Mouse (Mus musculus): ENCODE measurements around the gene Pbx4. TPM values are rescaled to one million over a fixed set of nuclear protein-coding genes. Genes with fewer than 3 reads are reported as not detected.

Gene Pbx4
- polyA plus RNA-seq, 1 experiment from 2014 or later: 59.7 TPM

DNA sequence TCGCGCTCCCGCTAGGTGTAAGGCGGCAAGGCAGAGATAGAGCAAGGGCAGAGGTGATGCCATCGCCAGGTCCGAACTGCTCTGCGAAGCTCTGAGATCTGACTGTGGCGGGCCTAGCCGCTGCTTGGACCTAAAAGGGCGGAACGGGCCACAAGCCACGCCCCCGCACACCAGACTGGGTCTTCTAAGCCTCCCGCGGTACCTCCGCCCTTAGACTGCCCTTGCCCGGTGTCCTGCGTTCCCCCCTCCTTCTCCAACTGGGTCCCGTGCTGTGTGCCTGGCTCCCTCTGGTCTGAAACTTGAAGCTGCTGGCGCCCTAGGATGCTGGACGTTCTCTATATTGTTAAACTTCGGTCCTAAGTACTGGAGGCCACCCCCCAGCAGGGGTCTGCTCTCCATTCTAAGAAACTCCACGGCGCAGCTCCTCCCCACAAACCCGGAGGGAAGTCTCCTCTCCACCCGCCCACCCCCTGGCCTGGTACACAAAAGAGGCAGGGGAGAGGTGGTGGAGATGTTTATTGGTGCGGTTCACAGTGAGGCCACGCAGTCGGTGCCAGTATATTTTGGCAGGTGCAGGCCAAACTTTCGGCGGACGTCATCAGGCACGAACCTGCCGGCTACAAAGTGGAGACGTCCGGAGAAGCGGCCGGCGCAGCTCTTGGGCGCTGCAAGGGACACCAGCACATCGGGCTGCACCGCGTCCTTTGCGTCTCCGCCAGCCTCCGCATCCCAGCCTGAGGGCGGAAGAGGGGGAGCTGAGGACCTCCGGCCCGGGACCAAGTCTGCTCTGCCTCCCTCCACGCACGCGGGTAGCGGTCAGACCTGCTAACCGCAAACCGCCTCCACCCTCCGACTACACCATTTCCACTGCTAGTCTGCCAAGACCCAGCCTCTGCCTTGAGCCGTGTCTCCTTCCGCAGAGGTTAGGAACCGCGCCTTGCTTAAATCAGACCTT lies 55.3 kb downstream of the Pbx4 start, which contains the start of gene Cilp2:
Gene Cilp2, minus strand, starts transcription at position 399 of the 955 bp plus-strand sequence.
- no peak for ATAC-seq (ENCODE audit: low FRiP score)
- H3K4me2 ChIP-seq (replicated peaks): peak within 1 kb of the TSS; percentile 41
- H3K4me1 ChIP-seq (replicated peaks; ENCODE audit: control insufficient read depth, insufficient read depth, low read length): peaks cover 22% of the 10 kb centered on the region; the same call in 1 of the 2 replicates
- H3K36me3 ChIP-seq (replicated peaks; ENCODE audit: control insufficient read depth, insufficient read depth): peaks cover 3% of the 10 kb centered on the region; the same call in 1 of the 2 replicates
- peaks cover 82% of the 10 kb centered on the region for H3K27me3 ChIP-seq (ENCODE audit: control insufficient read depth, insufficient read depth, low read length)
- H3K9ac ChIP-seq: no peak within 1 kb of the TSS; the same call in 1 of the 2 replicates
- H3K4me3 ChIP-seq (replicated peaks; ENCODE audit: low read length): peak within 1 kb of the TSS; percentile 20
- no peaks in the 10 kb centered on the region for H3K9me3 ChIP-seq (ENCODE audit: control insufficient read depth, low read length)
- DNase-seq (ENCODE audit: low spot score): no peak
- H3K27ac ChIP-seq: no peak within 1 kb of the TSS
- WGBS: under 1% methylated on average over 59 of the region's 60 CpGs

DNA sequence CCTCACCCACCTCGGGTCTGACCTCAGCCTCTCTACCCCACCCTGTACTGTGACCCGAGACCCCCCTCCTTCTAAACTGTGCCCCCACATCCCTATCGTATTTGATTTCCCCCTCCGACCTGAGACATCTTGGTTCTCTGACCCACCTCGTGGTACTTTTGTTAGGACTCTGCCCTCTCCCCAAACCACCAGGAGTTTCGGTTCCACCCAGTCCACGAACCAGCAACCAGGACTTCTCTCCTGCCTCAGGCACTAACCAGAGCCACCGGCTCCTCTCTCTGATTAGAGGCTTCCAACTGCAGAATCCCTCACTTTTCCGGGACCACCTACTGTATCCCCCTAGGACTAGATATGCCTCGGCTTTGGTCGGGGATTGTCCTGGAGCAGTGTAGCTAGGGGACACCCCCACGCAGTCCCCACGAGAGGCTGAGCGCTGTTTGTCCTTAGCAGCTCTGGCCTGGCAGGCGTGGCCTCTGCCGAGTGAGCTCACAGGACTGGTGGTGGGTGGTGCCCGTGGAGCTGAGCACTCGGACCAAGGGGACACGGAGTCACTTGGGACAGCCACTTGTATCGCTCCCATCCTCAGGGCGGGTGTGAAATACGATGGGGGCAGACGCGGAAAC lies 56.1 kb downstream of the Pbx4 start:
- no peak for ATAC-seq (ENCODE audit: low FRiP score)

DNA sequence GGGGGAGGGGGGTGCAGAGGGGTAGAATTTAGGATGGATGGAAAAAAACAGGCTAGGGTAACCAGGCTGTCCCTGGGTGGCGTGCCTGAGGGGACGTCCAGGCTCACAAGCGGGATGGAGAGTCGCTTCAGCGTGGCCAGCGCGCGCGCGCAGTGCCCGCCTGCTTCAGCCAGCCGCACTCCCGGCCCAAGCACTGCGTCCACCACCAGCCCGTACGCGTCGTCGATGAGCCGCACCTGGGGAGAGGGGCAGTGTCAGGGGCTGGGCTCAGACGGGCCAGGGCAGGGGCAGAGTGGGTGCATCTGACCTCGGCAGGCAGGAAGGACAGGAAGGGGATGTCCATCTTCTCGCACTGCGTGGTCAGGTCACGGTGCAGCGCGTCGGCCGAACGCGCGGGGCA lies 56.6 kb downstream of the Pbx4 start:
- Histone ChIP-seq H3K4me1 (replicated peaks; ENCODE audit: control insufficient read depth, insufficient read depth, low read length) (peaks cover 22% of the 10 kb centered on the region; the same call in 1 of the 2 replicates), H3K27ac (no peak overlapping the region), H3K4me3 (replicated peaks; ENCODE audit: low read length) (peak overlapping the region; percentile 20), H3K4me2 (replicated peaks) (peak overlapping the region; percentile 41), H3K27me3 (ENCODE audit: control insufficient read depth, insufficient read depth, low read length) (peaks cover 69% of the 10 kb centered on the region), H3K36me3 (replicated peaks; ENCODE audit: control insufficient read depth, insufficient read depth) (peaks cover 16% of the 10 kb centered on the region), H3K9ac (no peak overlapping the region), H3K9me3 (ENCODE audit: control insufficient read depth, low read length) (no peaks in the 10 kb centered on the region)
- DNase-seq (ENCODE audit: low spot score): no peak
- 4% methylated on average over 32 of the region's 32 CpGs for WGBS
- no peak for ATAC-seq (ENCODE audit: low FRiP score)

More for the DNA sequence above, 56.1 kb downstream of the Pbx4 start:
- Histone ChIP-seq H3K4me3 (replicated peaks; ENCODE audit: low read length) (peak overlapping the region; percentile 20), H3K9me3 (ENCODE audit: control insufficient read depth, low read length) (no peaks in the 10 kb centered on the region), H3K9ac (no peak overlapping the region), H3K36me3 (replicated peaks; ENCODE audit: control insufficient read depth, insufficient read depth) (peaks cover 11% of the 10 kb centered on the region; the same call in 1 of the 2 replicates), H3K27me3 (ENCODE audit: control insufficient read depth, insufficient read depth, low read length) (peaks cover 74% of the 10 kb centered on the region), H3K4me2 (replicated peaks) (peak overlapping the region; percentile 41), H3K4me1 (replicated peaks; ENCODE audit: control insufficient read depth, insufficient read depth, low read length) (peaks cover 22% of the 10 kb centered on the region; the same call in 1 of the 2 replicates), H3K27ac (no peak overlapping the region)
- 9% methylated on average over 24 of the region's 24 CpGs for WGBS
- DNase-seq (ENCODE audit: low spot score): no peak

DNA sequence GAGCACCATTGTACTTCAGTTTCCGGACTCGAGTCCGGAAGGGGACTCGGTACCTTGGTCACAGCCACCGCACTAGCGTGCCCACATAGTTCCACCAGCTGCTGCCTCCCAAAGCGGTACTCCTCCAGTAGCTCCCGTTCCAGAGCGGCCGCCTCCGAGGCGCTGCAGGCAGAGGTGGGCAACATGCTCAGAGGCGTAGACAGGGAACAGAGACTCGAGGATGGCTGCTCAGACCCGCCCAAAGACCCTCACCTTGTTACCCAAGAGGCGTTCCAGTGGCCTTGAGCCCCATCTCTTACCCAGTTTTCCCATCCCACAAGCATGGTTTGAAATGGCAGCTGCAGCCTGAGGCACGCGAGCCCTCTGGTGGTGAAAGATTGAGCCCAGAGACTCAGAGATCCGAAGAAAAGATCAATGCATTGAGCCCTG lies 58.5 kb downstream of the Pbx4 start:
- H3K4me2 ChIP-seq (replicated peaks): peak overlapping the region; percentile 29
- no peak overlapping the region for H3K4me3 ChIP-seq (replicated peaks; ENCODE audit: low read length)
- H3K9me3 ChIP-seq (ENCODE audit: control insufficient read depth, low read length): no peaks in the 10 kb centered on the region
- no peak overlapping the region for H3K27ac ChIP-seq
- peaks cover 22% of the 10 kb centered on the region; the same call in 1 of the 2 replicates for H3K4me1 ChIP-seq (replicated peaks; ENCODE audit: control insufficient read depth, insufficient read depth, low read length)
- 41% methylated on average over 19 of the region's 19 CpGs for WGBS
- peaks cover 50% of the 10 kb centered on the region for H3K27me3 ChIP-seq (ENCODE audit: control insufficient read depth, insufficient read depth, low read length)
- H3K36me3 ChIP-seq (replicated peaks; ENCODE audit: control insufficient read depth, insufficient read depth): peaks cover 22% of the 10 kb centered on the region
- ATAC-seq (ENCODE audit: low FRiP score) (no peak), DNase-seq (ENCODE audit: low spot score) (peak; percentile 73)
- H3K9ac ChIP-seq: no peak overlapping the region

DNA sequence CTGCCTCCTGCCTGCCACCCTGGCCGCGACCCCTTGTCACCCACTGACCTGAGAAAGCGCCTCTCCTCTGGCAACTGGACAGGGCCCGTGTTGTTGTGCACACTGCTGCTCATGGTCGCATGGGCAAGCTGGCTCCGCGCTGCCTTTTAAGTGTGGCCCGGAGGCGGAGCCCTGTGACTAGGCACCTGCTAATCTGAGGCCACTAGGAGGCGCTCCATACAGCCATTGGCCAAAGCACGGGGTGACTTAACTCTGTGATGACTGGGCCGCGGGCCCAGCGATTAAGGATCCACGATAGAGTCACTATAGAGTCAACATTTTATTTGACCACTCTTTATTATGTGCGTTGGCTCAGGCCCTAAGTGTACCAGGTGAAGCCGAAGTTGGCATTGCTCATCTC lies 61.6 kb downstream of the Pbx4 start:
- Histone ChIP-seq H3K9me3 (ENCODE audit: control insufficient read depth, low read length) (no peaks in the 10 kb centered on the region), H3K9ac (no peak overlapping the region), H3K36me3 (replicated peaks; ENCODE audit: control insufficient read depth, insufficient read depth) (peaks cover 26% of the 10 kb centered on the region), H3K27me3 (ENCODE audit: control insufficient read depth, insufficient read depth, low read length) (peaks cover 19% of the 10 kb centered on the region), H3K4me1 (replicated peaks; ENCODE audit: control insufficient read depth, insufficient read depth, low read length) (peaks cover 7% of the 10 kb centered on the region; the same call in 1 of the 2 replicates), H3K27ac (no peak overlapping the region), H3K4me2 (replicated peaks) (no peak overlapping the region), H3K4me3 (replicated peaks; ENCODE audit: low read length) (no peak overlapping the region)
- 28% methylated on average over 17 of the region's 17 CpGs for WGBS
- no peak for ATAC-seq (ENCODE audit: low FRiP score)
- peak; percentile 48 for DNase-seq (ENCODE audit: low spot score)

DNA sequence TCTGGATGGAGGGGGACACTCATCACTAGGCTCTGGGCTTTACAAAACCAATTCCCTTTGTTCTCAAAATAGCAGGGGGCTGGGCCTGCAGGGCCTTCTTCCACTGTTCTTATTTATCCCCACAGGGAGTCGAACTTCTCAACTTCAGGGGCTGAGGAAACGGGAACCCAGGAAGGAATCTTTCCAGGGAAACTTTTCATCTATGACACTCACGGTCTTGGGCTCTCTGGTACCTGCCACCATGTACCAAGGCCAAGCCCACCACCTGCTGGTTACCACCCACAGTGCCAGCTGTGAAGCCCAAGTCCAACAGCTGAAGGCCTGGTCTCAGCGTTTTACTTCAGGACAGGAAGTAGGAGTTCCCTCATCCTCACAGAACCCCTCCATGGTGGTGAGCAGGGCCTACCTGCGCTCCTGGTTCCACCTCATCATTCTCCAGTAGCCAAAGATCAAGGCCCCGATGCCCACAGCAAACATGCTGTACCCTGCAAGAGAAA lies 62.6 kb downstream of the Pbx4 start:
- no peak for ATAC-seq (ENCODE audit: low FRiP score)

DNA sequence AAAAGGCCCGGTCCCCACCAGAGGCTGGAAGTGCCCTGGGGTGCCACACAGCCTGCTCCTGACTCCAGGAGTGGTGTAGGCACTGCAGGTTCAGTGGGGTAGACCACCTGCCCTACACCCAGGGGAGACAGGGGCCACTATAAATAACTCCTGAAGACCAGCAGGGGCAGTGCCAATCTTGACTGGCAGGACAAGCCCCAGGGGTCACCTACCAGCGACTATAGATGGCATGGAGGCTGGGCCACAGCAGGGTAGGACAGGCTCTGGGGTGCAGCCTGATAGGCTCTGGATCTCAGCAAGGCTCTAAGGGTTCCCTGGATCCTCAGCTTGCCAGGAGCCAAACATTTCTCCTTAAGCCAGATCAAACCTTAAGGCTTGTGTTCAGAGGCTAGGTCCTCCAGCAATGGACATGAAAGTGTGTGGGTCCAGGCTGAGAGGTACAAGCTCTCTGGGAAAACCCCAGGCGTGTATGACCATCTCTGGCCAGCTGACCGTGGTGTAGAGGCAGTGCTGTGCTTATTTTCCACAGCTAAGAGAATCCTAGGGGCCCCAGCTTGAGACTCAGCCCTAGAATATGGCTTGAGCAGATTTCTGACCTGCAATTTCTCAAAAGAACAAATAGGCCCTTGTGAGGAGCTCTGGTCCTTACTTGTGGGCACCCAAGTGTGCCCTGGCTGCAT lies 63.6 kb downstream of the Pbx4 start:
- no peaks in the 10 kb centered on the region for H3K9me3 ChIP-seq (ENCODE audit: control insufficient read depth, low read length)
- H3K27me3 ChIP-seq (ENCODE audit: control insufficient read depth, insufficient read depth, low read length): no peaks in the 10 kb centered on the region
- H3K9ac ChIP-seq: no peak overlapping the region
- ATAC-seq (ENCODE audit: low FRiP score) (no peak), DNase-seq (ENCODE audit: low spot score) (no peak)
- H3K27ac ChIP-seq: no peak overlapping the region
- H3K36me3 ChIP-seq (replicated peaks; ENCODE audit: control insufficient read depth, insufficient read depth): peaks cover 26% of the 10 kb centered on the region
- 75% methylated on average over 4 of the region's 4 CpGs for WGBS
- H3K4me3 ChIP-seq (replicated peaks; ENCODE audit: low read length): no peak overlapping the region
- H3K4me1 ChIP-seq (replicated peaks; ENCODE audit: control insufficient read depth, insufficient read depth, low read length): peaks cover 16% of the 10 kb centered on the region
- H3K4me2 ChIP-seq (replicated peaks): no peak overlapping the region

More for the DNA sequence above, 62.6 kb downstream of the Pbx4 start:
- H3K9me3 ChIP-seq (ENCODE audit: control insufficient read depth, low read length): no peaks in the 10 kb centered on the region
- no peak overlapping the region for H3K4me3 ChIP-seq (replicated peaks; ENCODE audit: low read length)
- peaks cover 26% of the 10 kb centered on the region for H3K36me3 ChIP-seq (replicated peaks; ENCODE audit: control insufficient read depth, insufficient read depth)
- WGBS: 50% methylated on average over 6 of the region's 6 CpGs
- no peak overlapping the region for H3K9ac ChIP-seq
- peaks cover 6% of the 10 kb centered on the region; the same call in 1 of the 2 replicates for H3K4me1 ChIP-seq (replicated peaks; ENCODE audit: control insufficient read depth, insufficient read depth, low read length)
- no peak overlapping the region for H3K27ac ChIP-seq
- H3K27me3 ChIP-seq (ENCODE audit: control insufficient read depth, insufficient read depth, low read length): peaks cover 9% of the 10 kb centered on the region
- no peak overlapping the region for H3K4me2 ChIP-seq (replicated peaks)
- DNase-seq (ENCODE audit: low spot score): no peak

DNA sequence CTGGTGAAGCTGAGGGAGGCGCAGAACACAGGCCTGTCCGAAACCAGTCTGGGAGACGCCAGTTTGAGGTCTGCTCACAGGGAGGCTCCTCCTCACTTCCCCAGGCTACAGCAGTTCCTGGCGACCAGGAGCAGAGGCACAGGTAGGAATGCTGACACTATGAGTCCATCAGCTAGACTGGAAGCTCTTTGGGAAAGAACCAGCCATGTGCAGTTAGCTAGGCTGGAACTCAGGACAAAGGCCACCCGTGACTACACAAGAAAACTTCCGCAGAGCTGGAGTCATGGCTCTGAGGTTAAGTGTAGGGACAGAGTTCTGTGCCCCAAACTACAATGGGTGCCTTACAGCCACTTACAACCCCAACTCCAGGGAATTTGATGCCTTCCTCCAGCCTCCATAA lies 65.6 kb downstream of the Pbx4 start:
- Histone ChIP-seq H3K36me3 (replicated peaks; ENCODE audit: control insufficient read depth, insufficient read depth) (peaks cover 20% of the 10 kb centered on the region), H3K9me3 (ENCODE audit: control insufficient read depth, low read length) (no peaks in the 10 kb centered on the region), H3K4me1 (replicated peaks; ENCODE audit: control insufficient read depth, insufficient read depth, low read length) (peaks cover 16% of the 10 kb centered on the region), H3K4me2 (replicated peaks) (no peak overlapping the region), H3K9ac (no peak overlapping the region), H3K27me3 (ENCODE audit: control insufficient read depth, insufficient read depth, low read length) (no peaks in the 10 kb centered on the region), H3K27ac (no peak overlapping the region), H3K4me3 (replicated peaks; ENCODE audit: low read length) (no peak overlapping the region)
- DNase-seq (ENCODE audit: low spot score) (no peak), ATAC-seq (ENCODE audit: low FRiP score) (no peak)
- 91% methylated on average over 6 of the region's 6 CpGs for WGBS
